Mouse (Mus musculus): ENCODE data around the gene Myl3.

The Myl3 gene

GRCm38 (mm10) chr9:110732623-110733022 is 9.0 kb upstream of the Myl3 start:
- peak; percentile 19 to 29 for DNase-seq

- DNase-seq = no peak
Observed at GRCm38 (mm10) chr9:110733102-110733501, 8.6 kb upstream of the Myl3 start.

- DNase-seq = no peak
Observed at GRCm38 (mm10) chr9:110734154-110734553, 7.5 kb upstream of the Myl3 start.

GRCm38 (mm10) chr9:110736362-110736761 is 5.3 kb upstream of the Myl3 start:
- DNase-seq = no peak

GRCm38 (mm10) chr9:110738054-110738453 is 3.6 kb upstream of the Myl3 start:
- DNase-seq = no peak

- no peak for DNase-seq
Observed at GRCm38 (mm10) chr9:110739961-110740360, 1.7 kb upstream of the Myl3 start.

GRCm38 (mm10) chr9:110742295-110742950 is 762 bp downstream of the Myl3 start:
- no peak for DNase-seq

- no peak for DNase-seq
Observed at GRCm38 (mm10) chr9:110742951-110743455, 1.3 kb downstream of the Myl3 start.

- no peak for DNase-seq
Observed at GRCm38 (mm10) chr9:110743456-110744323, 2.0 kb downstream of the Myl3 start.

- DNase-seq = no peak
Observed at GRCm38 (mm10) chr9:110745752-110746151, 4.1 kb downstream of the Myl3 start.

GRCm38 (mm10) chr9:110746238-110746637 is 4.6 kb downstream of the Myl3 start:
- no peak for DNase-seq

- DNase-seq = no peak
Observed at GRCm38 (mm10) chr9:110746961-110747360, 5.3 kb downstream of the Myl3 start, which contains the start of gene Pth1r. Gene Pth1r (minus strand): TSS chr9:110747145.

GRCm38 (mm10) chr9:110748451-110748850 is 6.8 kb downstream of the Myl3 start:
- no peak for DNase-seq

GRCm38 (mm10) chr9:110750404-110751187 is 8.9 kb downstream of the Myl3 start:
- DNase-seq = no peak

GRCm38 (mm10) chr9:110751412-110751811 is 9.8 kb downstream of the Myl3 start:
- DNase-seq = no peak

GRCm38 (mm10) chr9:110752917-110753435 is 11.3 kb downstream of the Myl3 start:
- DNase-seq = no peak

GRCm38 (mm10) chr9:110753773-110754172 is 12.1 kb downstream of the Myl3 start:
- no peak for DNase-seq

- no peak for DNase-seq
Observed at GRCm38 (mm10) chr9:110757816-110758215, 16.2 kb downstream of the Myl3 start.

GRCm38 (mm10) chr9:110758605-110759004 is 16.9 kb downstream of the Myl3 start:
- peak; percentile 21 to 27 for DNase-seq

- DNase-seq = peak; percentile 21 to 23
Observed at GRCm38 (mm10) chr9:110759265-110759664, 17.6 kb downstream of the Myl3 start.

- no peak for DNase-seq
Observed at GRCm38 (mm10) chr9:110760886-110761285, 19.2 kb downstream of the Myl3 start.

- DNase-seq = no peak
Observed at GRCm38 (mm10) chr9:110762763-110763162, 21.1 kb downstream of the Myl3 start.

- no peak for DNase-seq
Observed at GRCm38 (mm10) chr9:110763405-110763804, 21.7 kb downstream of the Myl3 start.

Measured in cerebellum, adult 18-20 months (tissue).